Mouse (Mus musculus): ENCODE measurements around the gene Elmo1.

- TF ChIP-seq ZNF384 (IDR thresholded peaks at IDR 0.05; ENCODE audit: low read depth, low read length) (no peak), MAX (IDR thresholded peaks at IDR 0.05; ENCODE audit: low read length) (no peak)
These were observed 383.3 kb downstream of the Elmo1 start for GRCm38 (mm10) chr13:20473641-20474078.
